22 mouse cellular contexts compared by ENCODE assay signal in genomic region chr13:82280744-82281143, GRCm38 (mm10).
A peak's percentile ranks its signal among the peaks of the same experiment; 100 is the strongest.
DNase-seq lines count a peak whose midpoint lies in the region; ATAC-seq lines count a peak whose summit lies in the region.
"Had no signal": no experiment of that assay in that cellular context is flagged by ENCODE, and none has a peak within 500 bp of the region (broad histone marks: within the 10 kb centered on the region; RNA-seq: fewer than 3 reads in every experiment).

No protein-coding gene starts in this region.

- H3K4me1 ChIP-seq in kidney, embryonic 15.5 days: no peaks in the 10 kb centered on the region
- H3K4me1 ChIP-seq: embryonic facial prominence, embryonic 12.5 days; embryonic facial prominence, embryonic 15.5 days; forebrain, embryonic 15.5 days; heart, embryonic 10.5 days; hindbrain, embryonic 12.5 days; hindbrain, embryonic 15.5 days had no signal

- no peaks in the 10 kb centered on the region for H3K27me3 ChIP-seq in kidney, embryonic 15.5 days
- H3K27me3 ChIP-seq: embryonic facial prominence, embryonic 12.5 days; embryonic facial prominence, embryonic 15.5 days; forebrain, embryonic 15.5 days; hindbrain, embryonic 12.5 days; hindbrain, embryonic 15.5 days had no signal

- no peaks in the 10 kb centered on the region for H3K36me3 ChIP-seq in kidney, embryonic 15.5 days
- H3K36me3 ChIP-seq: embryonic facial prominence, embryonic 12.5 days; embryonic facial prominence, embryonic 15.5 days; forebrain, embryonic 15.5 days; heart, embryonic 10.5 days; hindbrain, embryonic 12.5 days; hindbrain, embryonic 15.5 days had no signal

- no peak overlapping the region for H3K4me3 ChIP-seq in kidney, embryonic 15.5 days (replicated peaks)
- H3K4me3 ChIP-seq: embryonic facial prominence, embryonic 12.5 days; embryonic facial prominence, embryonic 15.5 days; forebrain, embryonic 15.5 days; heart, adult 2 months; heart, embryonic 10.5 days; hindbrain, embryonic 12.5 days; hindbrain, embryonic 15.5 days had no signal

- WGBS in kidney, embryonic 15.5 days: 30% methylated on average over 4 of the region's 4 CpGs

- H3K9me3 ChIP-seq in kidney, embryonic 15.5 days (replicated peaks): no peaks in the 10 kb centered on the region
- H3K9me3 ChIP-seq: embryonic facial prominence, embryonic 12.5 days; embryonic facial prominence, embryonic 15.5 days; forebrain, embryonic 15.5 days; heart, embryonic 10.5 days; hindbrain, embryonic 12.5 days; hindbrain, embryonic 15.5 days had no signal

- no peak overlapping the region for H3K9ac ChIP-seq in kidney, embryonic 15.5 days
- H3K9ac ChIP-seq: embryonic facial prominence, embryonic 12.5 days; embryonic facial prominence, embryonic 15.5 days; forebrain, embryonic 15.5 days; hindbrain, embryonic 12.5 days; hindbrain, embryonic 15.5 days had no signal

- H3K27ac ChIP-seq in kidney, embryonic 15.5 days: no peak overlapping the region
- H3K27ac ChIP-seq: embryonic facial prominence, embryonic 12.5 days; embryonic facial prominence, embryonic 15.5 days; forebrain, embryonic 15.5 days; heart, adult 2 months; heart, embryonic 10.5 days; hindbrain, embryonic 12.5 days; hindbrain, embryonic 15.5 days had no signal

- peak; percentile 15 for DNase-seq in embryo, embryonic 10 days (ENCODE audit: low spot score)
- DNase-seq in embryo, embryonic 9.5 days (ENCODE audit: extremely low spot score): no peak
- no peak for DNase-seq in kidney, postnatal 36 days
- peak; percentile 2 to 10 for DNase-seq in kidney, postnatal 4 days
- DNase-seq in kidney, adult 9 months: no peak
- peak; percentile 34 for DNase-seq in mesoderm, embryonic 11.5 days (ENCODE audit: low read depth, low spot score)
- DNase-seq in adrenal gland, adult 8-10 months: no peak
- DNase-seq: adrenal gland, postnatal 10 days; adrenal gland, postnatal 36 days; cerebellum, adult 18-20 months; cerebellum, adult 9-10 months; cerebellum, postnatal 14 days; gastrocnemius, postnatal 25 days; heart, adult 2 months had no signal

- ATAC-seq in kidney, embryonic 15.5 days (replicated peaks; ENCODE audit: low FRiP score): peak; percentile 49; the same call in 1 of the 2 replicates
- ATAC-seq: activated CD4-positive, CD25-positive, alpha-beta regulatory T cell, adult 4 months; forebrain, embryonic 15.5 days had no signal

- H3K4me2 ChIP-seq in kidney, embryonic 15.5 days: no peak overlapping the region
- H3K4me2 ChIP-seq: embryonic facial prominence, embryonic 12.5 days; embryonic facial prominence, embryonic 15.5 days; forebrain, embryonic 15.5 days; hindbrain, embryonic 12.5 days; hindbrain, embryonic 15.5 days had no signal

Comparison
In these comparisons a context has a peak if more than half of its experiments do, and no peak if none do; other contexts are left out.
1. DNase-seq: peak in embryo, embryonic 10 days (single experiment), kidney, postnatal 4 days (2 of 2) and mesoderm, embryonic 11.5 days (single experiment); none in embryo, embryonic 9.5 days (single experiment), kidney, postnatal 36 days (0 of 2), kidney, adult 9 months (single experiment) and adrenal gland, adult 8-10 months (single experiment).